Mouse (Mus musculus): ENCODE results near the gene Fxyd4.

DNA sequence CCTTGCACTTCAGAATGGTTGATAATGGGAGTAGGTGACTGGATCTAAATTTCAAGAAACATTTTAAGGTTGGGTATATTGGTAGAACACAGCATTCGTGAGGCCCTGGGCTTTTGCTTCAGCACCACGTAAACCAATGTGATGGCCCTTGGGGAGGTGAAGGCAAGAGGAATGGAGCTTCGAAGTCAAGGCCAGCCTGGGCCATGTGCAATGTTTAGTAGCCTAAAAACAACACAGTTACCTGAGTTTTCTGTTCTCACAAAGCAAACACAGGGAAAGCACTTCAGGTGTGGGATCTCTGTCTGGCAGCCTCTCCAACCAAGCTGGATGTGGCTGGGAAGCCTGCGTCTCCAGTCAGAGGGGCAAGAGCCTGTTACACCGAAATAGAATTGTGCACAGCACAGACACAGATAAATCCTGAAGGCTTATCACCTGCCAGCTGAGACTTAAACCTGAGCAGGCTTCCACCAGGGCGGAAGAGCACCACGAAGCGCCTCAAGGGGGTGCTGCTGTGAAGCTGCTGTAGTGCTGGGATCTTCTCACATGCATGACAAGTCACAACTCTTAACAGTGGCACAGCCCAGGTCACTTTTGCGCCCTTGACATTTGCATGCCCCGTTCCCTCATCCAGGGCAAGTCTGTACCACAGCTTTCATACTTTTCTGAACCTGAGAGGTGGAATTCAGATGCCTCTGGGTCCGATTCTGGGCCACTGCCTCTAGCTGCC lies 5.0 kb downstream of the Fxyd4 start:
- TF ChIP-seq CTCF (IDR thresholded peaks at IDR 0.05; ENCODE audit: extremely low read depth, insufficient read depth, low read length) (peak; percentile 64), POLR2A (IDR thresholded peaks at IDR 0.05; ENCODE audit: extremely low read depth, insufficient read depth, low read length) (no peak)
